Mouse (Mus musculus) heart, postnatal 36 days (tissue): Measurements from ENCODE around the gene Olfr382. TPM values are rescaled to one million over a fixed set of nuclear protein-coding genes. Genes with fewer than 3 reads are reported as not detected.
"Not testable (repeated sequence)": the region's sequence is repeated elsewhere in the genome, so short reads cannot be mapped to it uniquely, and the experiment has no call there.

Source experiments
- DNase-seq, 2 experiments: peaks; one replicate each; pipeline ENCODE4 v3.0.0; 2021 to 2022
- intact Hi-C: fragments of 180-260 bp; cut with DNase I; formaldehyde crosslinking; loops from one replicate; pipeline ENCODE4 v1.15.1; 2025
- total RNA-seq, 2 experiments: library from RNA; stranded (reverse); gene quantifications; 2 replicates each; pipeline ENCODE4 v1.2.3; 2021

Olfr382 gene
- not detected for total RNA-seq

- intact Hi-C loops = no loop called here
- DNase-seq = no peak
Observed at GRCm38 (mm10) chr11:73517097-73517496, at the start of gene Olfr382. Gene Olfr382, minus strand, starts transcription at chr11:73517197.

- intact Hi-C loops, DNase-seq: not testable (repeated sequence)
Observed at GRCm38 (mm10) chr11:73528971-73529370, 12.0 kb upstream of the Olfr382 start.

- no peak for DNase-seq
Observed at GRCm38 (mm10) chr11:73491503-73491902, 25.5 kb downstream of the Olfr382 start, which contains the start of gene Olfr381. Gene Olfr381, minus strand, starts transcription at chr11:73491603.

More at GRCm38 (mm10) chr11:73491503-73491902, 25.5 kb downstream of the Olfr382 start, which contains the start of gene Olfr381:
- intact Hi-C loops = no loop called here

Other genes with a start within 250 kb of the Olfr382 start
- gene Trpv3, start 249.8 kb downstream of the Olfr382 start, total RNA-seq = under 1 TPM in 1 of 2 experiments, not detected in 1; 0.05 TPM
- 1 to 10 TPM; 1.2 to 1.3 TPM for gene Aspa, start 187.6 kb downstream of the Olfr382 start, total RNA-seq
- gene Gm49340, start 187.5 kb downstream of the Olfr382 start, total RNA-seq = not detected
- not detected for gene Spata22, start 187.5 kb downstream of the Olfr382 start, total RNA-seq
- gene Olfr20, start 166.4 kb downstream of the Olfr382 start, total RNA-seq = not detected
- not detected for gene Olfr376, start 146.0 kb downstream of the Olfr382 start, total RNA-seq
- not detected for gene Olfr1, start 117.6 kb downstream of the Olfr382 start, total RNA-seq
- gene Olfr378, start 88.7 kb downstream of the Olfr382 start, total RNA-seq = not detected
- gene Olfr380, start 59.7 kb downstream of the Olfr382 start, total RNA-seq = not detected
- not detected for gene Olfr381, start 25.6 kb downstream of the Olfr382 start, total RNA-seq
- not detected for gene Olfr385, start 75.8 kb upstream of the Olfr382 start, total RNA-seq
- gene Olfr384, start 81.4 kb upstream of the Olfr382 start, total RNA-seq = not detected
- gene Zfp735, start 171.6 kb upstream of the Olfr382 start, total RNA-seq = not detected